Mouse (Mus musculus): Measurements from ENCODE around the gene Bnip2. TPM values are rescaled to one million over a fixed set of nuclear protein-coding genes. Genes with fewer than 3 reads are reported as not detected.
A peak's percentile ranks its signal among the peaks of the same experiment; 100 is the strongest.

The Bnip2 gene
- polyA plus RNA-seq, 1 experiment from 2014 or later, result 119 TPM

GRCm38 (mm10) chr9:69986063-69986462, 3.2 kb upstream of the Bnip2 start:
- H3K4me2 ChIP-seq (replicated peaks; ENCODE audit: low read depth, low read length), result no peak overlapping the region
- 74% methylated on average over 10 of the region's 10 CpGs for WGBS

GRCm38 (mm10) chr9:69986571-69986970, 2.7 kb upstream of the Bnip2 start:
- H3K36me3 ChIP-seq (ENCODE audit: control insufficient read depth, insufficient read depth, low read length), result no peaks in the 10 kb centered on the region
- no peaks in the 10 kb centered on the region for H3K9me3 ChIP-seq (ENCODE audit: control insufficient read depth, low read depth, low read length)
- no peak for ATAC-seq (ENCODE audit: insufficient number of reproducible peaks, insufficient read depth, low FRiP score, low read depth)
- no peak overlapping the region for H3K9ac ChIP-seq (replicated peaks; ENCODE audit: low read depth, low read length)
- peaks cover 17% of the 10 kb centered on the region for H3K4me1 ChIP-seq (ENCODE audit: control insufficient read depth, insufficient read depth, low read length)
- H3K27me3 ChIP-seq (ENCODE audit: control insufficient read depth, insufficient read depth, low read length), result no peaks in the 10 kb centered on the region
- no peak overlapping the region for H3K4me2 ChIP-seq (replicated peaks; ENCODE audit: low read depth, low read length)
- WGBS, result 80% methylated on average over 5 of the region's 5 CpGs
- H3K27ac ChIP-seq (ENCODE audit: low read length), result no peak overlapping the region
- no peak overlapping the region for H3K4me3 ChIP-seq (ENCODE audit: low read depth, low read length)

More at GRCm38 (mm10) chr9:69986063-69986462, 3.2 kb upstream of the Bnip2 start:
- no peak for ATAC-seq (ENCODE audit: insufficient number of reproducible peaks, insufficient read depth, low FRiP score, low read depth)
- Histone ChIP-seq H3K9ac (replicated peaks; ENCODE audit: low read depth, low read length) (no peak overlapping the region), H3K4me1 (ENCODE audit: control insufficient read depth, insufficient read depth, low read length) (peaks cover 12% of the 10 kb centered on the region), H3K36me3 (ENCODE audit: control insufficient read depth, insufficient read depth, low read length) (no peaks in the 10 kb centered on the region), H3K27ac (ENCODE audit: low read length) (no peak overlapping the region), H3K27me3 (ENCODE audit: control insufficient read depth, insufficient read depth, low read length) (no peaks in the 10 kb centered on the region), H3K9me3 (ENCODE audit: control insufficient read depth, low read depth, low read length) (no peaks in the 10 kb centered on the region), H3K4me3 (ENCODE audit: low read depth, low read length) (no peak overlapping the region)

- under 1% methylated on average over 3 of the region's 3 CpGs for WGBS
- Histone ChIP-seq H3K9ac (replicated peaks; ENCODE audit: low read depth, low read length) (no peak overlapping the region), H3K4me3 (ENCODE audit: low read depth, low read length) (no peak overlapping the region), H3K9me3 (ENCODE audit: control insufficient read depth, low read depth, low read length) (no peaks in the 10 kb centered on the region), H3K4me2 (replicated peaks; ENCODE audit: low read depth, low read length) (no peak overlapping the region), H3K27ac (ENCODE audit: low read length) (no peak overlapping the region), H3K4me1 (ENCODE audit: control insufficient read depth, insufficient read depth, low read length) (peaks cover 27% of the 10 kb centered on the region), H3K36me3 (ENCODE audit: control insufficient read depth, insufficient read depth, low read length) (no peaks in the 10 kb centered on the region), H3K27me3 (ENCODE audit: control insufficient read depth, insufficient read depth, low read length) (no peaks in the 10 kb centered on the region)
- ATAC-seq (ENCODE audit: insufficient number of reproducible peaks, insufficient read depth, low FRiP score, low read depth), result no peak
These were observed 1.7 kb upstream of the Bnip2 start for GRCm38 (mm10) chr9:69987579-69987978.

GRCm38 (mm10) chr9:69988706-69989302, 462 bp upstream of the Bnip2 start:
- Histone ChIP-seq H3K9me3 (ENCODE audit: control insufficient read depth, low read depth, low read length) (no peaks in the 10 kb centered on the region), H3K4me3 (ENCODE audit: low read depth, low read length) (peak overlapping the region; percentile 99), H3K27me3 (ENCODE audit: control insufficient read depth, insufficient read depth, low read length) (no peaks in the 10 kb centered on the region), H3K4me1 (ENCODE audit: control insufficient read depth, insufficient read depth, low read length) (peaks cover 36% of the 10 kb centered on the region), H3K4me2 (replicated peaks; ENCODE audit: low read depth, low read length) (peak overlapping the region; percentile 29), H3K36me3 (ENCODE audit: control insufficient read depth, insufficient read depth, low read length) (no peaks in the 10 kb centered on the region), H3K27ac (ENCODE audit: low read length) (peak overlapping the region; percentile 91), H3K9ac (replicated peaks; ENCODE audit: low read depth, low read length) (peak overlapping the region; percentile 99; the same call in 1 of the 2 replicates)
- no peak for ATAC-seq (ENCODE audit: insufficient number of reproducible peaks, insufficient read depth, low FRiP score, low read depth)
- WGBS, result 31% methylated on average over 16 of the region's 16 CpGs

GRCm38 (mm10) chr9:69990346-69990745, 1.1 kb downstream of the Bnip2 start:
- no peak overlapping the region; the same call in 1 of the 2 replicates for H3K27ac ChIP-seq (ENCODE audit: low read length)
- peak overlapping the region; percentile 99 for H3K4me3 ChIP-seq (ENCODE audit: low read depth, low read length)
- WGBS, result 16% methylated on average over 5 of the region's 5 CpGs
- H3K36me3 ChIP-seq (ENCODE audit: control insufficient read depth, insufficient read depth, low read length), result peaks cover 7% of the 10 kb centered on the region; the same call in 1 of the 2 replicates
- no peak for ATAC-seq (ENCODE audit: insufficient number of reproducible peaks, insufficient read depth, low FRiP score, low read depth)
- H3K27me3 ChIP-seq (ENCODE audit: control insufficient read depth, insufficient read depth, low read length), result no peaks in the 10 kb centered on the region
- H3K9ac ChIP-seq (replicated peaks; ENCODE audit: low read depth, low read length), result peak overlapping the region; percentile 99
- H3K4me1 ChIP-seq (ENCODE audit: control insufficient read depth, insufficient read depth, low read length), result peaks cover 36% of the 10 kb centered on the region
- peak overlapping the region; percentile 61 for H3K4me2 ChIP-seq (replicated peaks; ENCODE audit: low read depth, low read length)
- H3K9me3 ChIP-seq (ENCODE audit: control insufficient read depth, low read depth, low read length), result no peaks in the 10 kb centered on the region

- Histone ChIP-seq H3K4me3 (ENCODE audit: low read depth, low read length) (no peak overlapping the region), H3K27ac (ENCODE audit: low read length) (peak overlapping the region; percentile 63; the same call in 1 of the 2 replicates), H3K9me3 (ENCODE audit: control insufficient read depth, low read depth, low read length) (no peaks in the 10 kb centered on the region), H3K27me3 (ENCODE audit: control insufficient read depth, insufficient read depth, low read length) (no peaks in the 10 kb centered on the region), H3K4me2 (replicated peaks; ENCODE audit: low read depth, low read length) (no peak overlapping the region), H3K9ac (replicated peaks; ENCODE audit: low read depth, low read length) (no peak overlapping the region), H3K36me3 (ENCODE audit: control insufficient read depth, insufficient read depth, low read length) (peaks cover 26% of the 10 kb centered on the region), H3K4me1 (ENCODE audit: control insufficient read depth, insufficient read depth, low read length) (peaks cover 36% of the 10 kb centered on the region)
- no peak for ATAC-seq (ENCODE audit: insufficient number of reproducible peaks, insufficient read depth, low FRiP score, low read depth)
- 60% methylated on average over 5 of the region's 5 CpGs for WGBS
These were observed 3.6 kb downstream of the Bnip2 start for GRCm38 (mm10) chr9:69992841-69993277.

- Histone ChIP-seq H3K36me3 (ENCODE audit: control insufficient read depth, insufficient read depth, low read length) (peaks cover 32% of the 10 kb centered on the region), H3K4me3 (ENCODE audit: low read depth, low read length) (no peak overlapping the region), H3K27ac (ENCODE audit: low read length) (peak overlapping the region; percentile 3; the same call in 1 of the 2 replicates), H3K9me3 (ENCODE audit: control insufficient read depth, low read depth, low read length) (no peaks in the 10 kb centered on the region), H3K9ac (replicated peaks; ENCODE audit: low read depth, low read length) (no peak overlapping the region), H3K4me2 (replicated peaks; ENCODE audit: low read depth, low read length) (no peak overlapping the region), H3K27me3 (ENCODE audit: control insufficient read depth, insufficient read depth, low read length) (no peaks in the 10 kb centered on the region), H3K4me1 (ENCODE audit: control insufficient read depth, insufficient read depth, low read length) (peaks cover 36% of the 10 kb centered on the region)
- 58% methylated on average over 1 of the region's 1 CpGs for WGBS
- ATAC-seq (ENCODE audit: insufficient number of reproducible peaks, insufficient read depth, low FRiP score, low read depth), result no peak
These were observed 4.2 kb downstream of the Bnip2 start for GRCm38 (mm10) chr9:69993479-69993878.

GRCm38 (mm10) chr9:69994547-69994946, 5.3 kb downstream of the Bnip2 start:
- WGBS, result 94% methylated on average over 5 of the region's 5 CpGs
- Histone ChIP-seq H3K4me2 (replicated peaks; ENCODE audit: low read depth, low read length) (no peak overlapping the region), H3K4me3 (ENCODE audit: low read depth, low read length) (no peak overlapping the region), H3K27me3 (ENCODE audit: control insufficient read depth, insufficient read depth, low read length) (no peaks in the 10 kb centered on the region), H3K9ac (replicated peaks; ENCODE audit: low read depth, low read length) (no peak overlapping the region), H3K27ac (ENCODE audit: low read length) (no peak overlapping the region), H3K4me1 (ENCODE audit: control insufficient read depth, insufficient read depth, low read length) (peaks cover 33% of the 10 kb centered on the region), H3K36me3 (ENCODE audit: control insufficient read depth, insufficient read depth, low read length) (peaks cover 42% of the 10 kb centered on the region), H3K9me3 (ENCODE audit: control insufficient read depth, low read depth, low read length) (no peaks in the 10 kb centered on the region)
- no peak for ATAC-seq (ENCODE audit: insufficient number of reproducible peaks, insufficient read depth, low FRiP score, low read depth)

GRCm38 (mm10) chr9:69999318-69999717, 10.1 kb downstream of the Bnip2 start:
- H3K4me2 ChIP-seq (replicated peaks; ENCODE audit: low read depth, low read length), result no peak overlapping the region

More at GRCm38 (mm10) chr9:69999318-69999717, 10.1 kb downstream of the Bnip2 start:
- Histone ChIP-seq H3K4me3 (ENCODE audit: low read depth, low read length) (no peak overlapping the region), H3K36me3 (ENCODE audit: control insufficient read depth, insufficient read depth, low read length) (peaks cover 84% of the 10 kb centered on the region), H3K9ac (replicated peaks; ENCODE audit: low read depth, low read length) (no peak overlapping the region), H3K4me1 (ENCODE audit: control insufficient read depth, insufficient read depth, low read length) (no peaks in the 10 kb centered on the region), H3K9me3 (ENCODE audit: control insufficient read depth, low read depth, low read length) (no peaks in the 10 kb centered on the region), H3K27ac (ENCODE audit: low read length) (no peak overlapping the region), H3K27me3 (ENCODE audit: control insufficient read depth, insufficient read depth, low read length) (no peaks in the 10 kb centered on the region)
- WGBS, result 71% methylated on average over 1 of the region's 1 CpGs
- ATAC-seq (ENCODE audit: insufficient number of reproducible peaks, insufficient read depth, low FRiP score, low read depth), result no peak
